Mouse (Mus musculus): ENCODE results near the gene Smpdl3b.

Gene Smpdl3b

DNA sequence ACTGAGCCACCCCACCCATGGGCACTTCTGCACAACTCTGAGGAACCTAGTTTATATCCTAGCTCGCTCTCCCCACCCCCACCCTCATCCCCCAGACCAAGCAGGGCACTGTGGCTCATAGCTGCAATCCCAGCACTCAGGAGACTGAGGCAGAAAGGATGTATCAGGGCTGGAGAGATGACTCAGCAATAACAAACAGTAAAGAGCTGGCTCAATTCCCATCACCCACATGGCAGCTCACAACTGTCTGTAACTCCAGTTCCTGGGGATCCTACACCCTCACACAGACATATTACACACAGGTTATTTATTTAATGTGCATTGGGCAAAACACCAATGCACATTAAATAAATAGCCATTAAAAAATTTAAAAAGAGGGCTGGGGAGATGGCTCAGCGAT lies 21.7 kb downstream of the Smpdl3b start:
- no peak for DNase-seq (ENCODE audit: low read depth, low spot score)

DNA sequence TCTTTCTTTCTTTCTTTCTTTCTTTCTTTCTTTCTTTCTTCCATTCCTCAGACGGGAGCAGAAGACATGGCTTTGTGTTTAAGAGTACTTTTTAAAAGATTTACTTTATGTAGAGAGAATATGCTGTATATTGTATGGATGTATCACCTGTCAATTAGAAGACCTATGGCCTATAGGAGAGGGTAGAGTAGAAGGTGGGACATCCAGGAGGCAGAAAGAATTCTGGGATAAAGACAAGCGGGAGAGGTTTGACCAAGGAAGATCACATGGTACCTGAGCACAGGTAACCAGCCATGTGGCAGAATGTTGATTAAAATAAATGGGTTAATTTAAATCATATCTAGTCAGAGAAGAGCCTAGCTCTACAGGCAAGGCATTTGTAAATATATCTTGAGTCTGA lies 22.3 kb downstream of the Smpdl3b start:
- DNase-seq (ENCODE audit: low read depth, low spot score), result peak; percentile 73

DNA sequence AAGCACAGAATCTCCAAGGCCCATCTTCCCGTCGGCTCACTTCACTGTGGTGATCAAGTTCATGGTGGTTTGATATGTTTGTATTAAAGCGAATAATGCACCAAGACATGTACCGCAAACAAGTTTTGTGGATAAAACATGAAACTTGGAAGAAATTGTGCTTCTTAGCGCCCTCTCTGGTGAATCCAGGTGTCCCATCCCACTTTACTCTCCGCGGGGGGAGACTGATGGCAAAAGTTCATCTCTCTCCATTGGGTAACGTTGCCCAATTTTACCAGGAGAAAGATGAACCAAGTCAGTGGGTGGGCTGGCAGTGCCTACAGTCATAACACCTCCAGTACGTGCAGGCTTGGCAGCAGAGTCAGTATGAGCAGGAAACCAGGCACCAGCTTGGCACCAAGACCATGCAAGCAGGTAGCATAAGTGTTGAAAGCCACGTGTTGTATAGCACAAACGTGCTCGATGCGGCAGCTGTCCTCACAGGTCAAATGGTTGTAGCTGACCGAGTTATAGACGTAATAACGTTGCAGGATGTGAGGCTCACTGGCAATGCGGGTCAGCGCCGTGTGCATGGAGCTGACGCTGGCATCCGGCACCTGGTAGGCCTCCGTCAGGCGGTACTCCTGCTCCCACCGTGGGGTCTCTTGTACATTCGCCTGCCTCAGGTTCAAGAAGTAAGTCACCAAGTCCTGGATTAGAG lies 23.8 kb downstream of the Smpdl3b start:
- peak; percentile 80 for DNase-seq (ENCODE audit: low read depth, low spot score)

DNA sequence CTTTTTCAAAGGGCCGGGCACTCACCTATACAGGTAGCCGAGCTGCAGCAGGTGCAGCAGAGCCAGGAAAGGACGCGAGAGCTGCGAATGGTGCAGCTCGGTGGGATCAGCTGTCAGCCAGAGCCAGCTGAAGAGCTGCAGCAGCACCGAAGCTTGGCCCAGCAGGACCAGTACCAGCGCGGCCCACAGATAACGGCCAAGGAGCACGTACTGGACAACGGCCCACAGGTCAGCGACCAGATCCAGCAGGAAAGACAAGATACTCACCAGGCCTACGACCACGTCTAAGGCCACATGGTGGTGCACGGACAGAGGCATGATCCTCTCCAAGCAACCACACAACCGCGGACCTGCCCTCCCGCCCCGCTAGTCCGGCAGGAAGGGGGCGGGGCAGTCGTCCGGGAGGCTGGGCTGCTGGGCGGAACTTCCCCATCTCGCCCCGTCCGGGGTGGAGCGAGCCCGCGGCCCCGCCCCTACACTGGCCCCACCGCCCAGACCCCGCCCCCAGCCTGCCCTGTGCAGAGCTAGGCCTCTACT lies 24.8 kb downstream of the Smpdl3b start, which contains the start of gene Xkr8:
Gene Xkr8, minus strand, starts transcription at position 399 of the 537 bp plus-strand sequence.
- peak; percentile 91 for DNase-seq (ENCODE audit: low read depth, low spot score)

DNA sequence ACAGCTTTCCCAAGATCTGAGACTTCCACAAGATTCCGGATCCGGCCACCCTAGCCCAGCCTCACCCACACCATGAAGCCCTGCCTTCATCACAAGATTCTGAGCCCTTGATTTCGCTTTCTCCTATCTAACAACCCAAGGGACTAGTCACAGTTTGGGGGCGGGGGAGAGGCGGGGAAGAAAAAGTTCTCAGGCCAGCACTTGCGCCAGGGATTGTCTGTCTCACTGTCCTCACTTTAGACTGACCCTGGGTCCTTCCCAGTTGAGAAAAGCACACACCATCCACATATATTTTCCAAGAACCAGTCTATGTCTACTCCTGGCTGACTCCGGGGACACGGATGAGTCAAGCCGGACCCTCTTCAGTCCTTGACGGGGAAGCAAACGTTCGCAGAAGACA lies 25.4 kb downstream of the Smpdl3b start:
- no peak for DNase-seq (ENCODE audit: low read depth, low spot score)

DNA sequence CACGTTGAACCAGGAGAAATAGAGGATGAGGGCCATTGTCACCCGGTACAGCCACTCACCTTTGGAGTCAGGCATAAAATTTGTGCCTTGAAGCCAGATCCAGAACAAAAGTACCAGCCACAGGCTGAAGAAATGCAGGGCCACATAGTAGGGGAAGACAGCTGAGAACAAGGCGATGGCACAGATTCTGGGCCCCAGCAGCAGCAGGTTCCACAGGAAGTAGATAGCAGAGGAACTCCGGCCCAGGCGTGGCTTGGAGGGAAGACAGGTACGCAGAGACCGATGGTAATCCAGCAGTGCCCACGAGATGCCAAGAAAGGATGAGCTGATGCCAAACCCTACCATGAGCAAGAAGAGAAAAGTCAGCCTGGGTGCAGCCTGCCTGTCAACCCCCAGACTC lies 28.8 kb downstream of the Smpdl3b start:
- no peak for DNase-seq (ENCODE audit: low read depth, low spot score)

DNA sequence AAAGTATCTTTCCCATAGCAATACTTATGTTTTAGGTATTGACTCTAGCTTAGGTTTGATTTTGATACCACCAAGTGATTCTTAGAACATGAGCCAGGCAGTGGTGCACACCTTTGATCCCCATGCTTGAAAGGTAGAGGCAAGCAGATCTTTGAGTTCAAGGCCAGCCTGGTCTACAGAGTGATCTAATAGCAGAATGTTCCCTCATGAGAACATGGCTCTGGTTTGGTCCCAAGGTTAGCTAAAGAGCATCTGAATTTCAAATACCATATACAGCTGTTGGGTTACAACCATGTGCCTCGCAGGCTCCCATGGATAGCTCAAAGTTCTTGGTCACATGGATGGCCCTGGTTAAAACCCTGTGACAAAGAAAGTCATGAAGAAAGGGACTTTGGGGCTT lies 38.8 kb downstream of the Smpdl3b start:
- DNase-seq (ENCODE audit: low read depth, low spot score), result no peak

DNA sequence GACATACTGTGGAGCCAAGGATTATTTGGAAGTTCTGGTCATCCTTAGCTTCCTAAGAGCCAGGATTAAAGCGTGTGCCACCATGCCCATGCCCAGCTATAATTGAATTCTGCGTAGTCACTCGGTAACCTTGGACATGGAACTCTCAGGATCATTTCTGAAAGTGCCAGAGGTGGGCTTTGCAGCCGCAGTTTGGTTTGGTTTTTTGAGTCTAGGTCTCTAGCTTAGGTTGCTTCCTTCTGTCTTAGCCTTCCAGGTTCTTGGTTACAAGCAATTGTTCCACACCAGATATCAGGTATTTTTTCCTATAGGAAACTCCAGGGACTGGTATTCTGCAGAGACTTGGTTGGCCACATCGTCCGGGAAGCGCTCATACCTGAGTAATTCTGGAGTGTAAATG lies 43.9 kb downstream of the Smpdl3b start:
- no peak for DNase-seq (ENCODE audit: low read depth, low spot score)

DNA sequence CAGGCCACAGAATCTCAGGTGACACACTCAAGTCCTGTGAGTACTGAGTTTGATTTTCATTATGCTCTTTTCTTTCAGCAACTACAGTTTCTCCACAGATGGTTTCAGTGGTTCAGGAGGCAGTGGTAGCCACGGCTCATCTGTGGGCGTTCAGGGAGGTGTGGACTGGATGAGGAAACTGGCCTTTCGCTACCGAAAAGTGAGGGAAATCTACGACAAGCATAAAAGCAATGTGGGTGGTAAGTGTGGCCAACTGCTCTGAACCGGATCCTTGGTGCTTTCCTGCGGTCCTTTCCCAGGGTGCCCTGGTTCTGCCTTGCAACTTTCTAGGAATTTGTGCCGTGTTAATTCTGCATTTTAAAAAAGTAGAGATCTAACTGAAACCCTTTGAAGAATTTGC lies 50.2 kb downstream of the Smpdl3b start:
- DNase-seq (ENCODE audit: low read depth, low spot score), result no peak

DNA sequence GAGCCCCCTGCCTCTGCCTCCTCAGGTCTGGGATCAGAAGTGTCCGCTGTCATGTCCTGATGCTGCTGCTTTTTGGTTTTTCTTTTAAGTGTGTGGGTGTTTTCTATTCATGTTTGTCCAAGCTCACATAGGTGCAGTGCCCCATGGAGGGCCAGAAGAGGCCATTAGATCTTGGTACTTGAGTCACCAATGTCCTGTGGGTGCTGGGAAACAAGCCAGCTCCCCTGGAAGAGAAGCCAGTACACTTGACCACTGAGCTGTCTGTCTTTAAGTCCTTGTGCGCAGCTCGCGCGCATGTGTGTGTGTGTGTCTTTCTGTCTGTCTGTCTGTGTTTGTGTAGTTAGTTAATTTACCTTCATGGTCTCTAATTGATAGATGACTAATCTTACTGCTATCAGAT lies 55.0 kb downstream of the Smpdl3b start:
- DNase-seq (ENCODE audit: low read depth, low spot score), result no peak

DNA sequence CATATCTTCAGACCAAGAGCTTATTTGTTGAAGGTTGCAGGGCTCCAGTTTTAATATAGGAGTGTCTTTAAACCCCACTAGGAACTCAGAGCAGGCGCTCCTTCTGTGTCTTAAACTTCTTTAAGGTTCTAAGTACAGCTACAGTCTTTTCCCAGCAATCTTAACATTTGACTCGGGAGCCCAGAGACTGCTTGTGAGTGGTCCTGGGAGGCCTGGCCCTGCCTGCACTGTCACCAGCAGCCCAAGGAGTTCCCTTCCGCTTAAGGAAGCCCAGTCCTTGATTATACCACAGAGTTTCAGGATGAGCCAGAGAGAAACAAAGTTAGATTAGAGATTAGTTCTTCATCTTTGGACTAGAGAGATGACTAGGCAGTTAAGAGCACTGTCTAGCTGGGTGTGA lies 63.7 kb downstream of the Smpdl3b start:
- no peak for DNase-seq (ENCODE audit: low read depth, low spot score)

DNA sequence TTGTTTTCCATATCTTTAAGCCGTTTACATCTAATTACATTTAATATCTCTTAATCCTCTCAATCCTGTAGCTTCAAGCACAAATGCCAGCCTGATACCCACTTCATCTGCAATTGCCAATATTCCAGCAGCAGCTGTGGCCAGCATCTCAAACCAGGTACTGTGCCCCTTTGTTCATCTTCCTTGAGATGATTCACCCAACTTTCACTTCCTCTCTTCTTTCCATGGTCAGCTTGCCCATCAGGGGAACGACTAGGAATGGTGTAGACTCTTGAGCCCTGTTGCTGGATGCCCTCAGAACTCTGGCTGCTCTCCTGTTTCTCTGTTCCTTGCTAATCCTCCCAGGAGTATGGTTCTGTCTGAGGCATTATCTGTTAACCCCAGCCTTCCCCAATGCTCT lies 67.4 kb downstream of the Smpdl3b start:
- DNase-seq (ENCODE audit: low read depth, low spot score), result no peak

Measured in R1 (cell line).